29 mouse cellular contexts compared by ENCODE assay signal in genomic region chr13:12064576-12064975, GRCm38 (mm10). TPM values are rescaled to one million over a fixed set of nuclear protein-coding genes. Genes with fewer than 3 reads are reported as not detected.
DNase-seq lines count a peak whose midpoint lies in the region; ATAC-seq and TF ChIP-seq lines count a peak whose summit lies in the region.
"Had no signal": no experiment of that assay in that cellular context is flagged by ENCODE, and none has a peak within 500 bp of the region (broad histone marks: within the 10 kb centered on the region; RNA-seq: fewer than 3 reads in every experiment).

No protein-coding gene starts in this region.

- peaks cover 11% of the 10 kb centered on the region for H3K36me3 ChIP-seq in heart, adult 2 months (ENCODE audit: control insufficient read depth, insufficient read depth, low read length)
- H3K36me3 ChIP-seq in heart, embryonic 16.5 days (ENCODE audit: control insufficient read depth, insufficient read depth): no peaks in the 10 kb centered on the region
- H3K36me3 ChIP-seq in heart, embryonic 11.5 days (ENCODE audit: control insufficient read depth, insufficient read depth, low read length): no peaks in the 10 kb centered on the region
- no peaks in the 10 kb centered on the region for H3K36me3 ChIP-seq in E14TG2a.4 (ENCODE audit: insufficient read depth, low read length)
- H3K36me3 ChIP-seq: embryonic facial prominence, embryonic 13.5 days; G1E; heart, embryonic 15.5 days had no signal

- WGBS in heart, adult 2 months: 60% methylated on average over 4 of the region's 4 CpGs
- 81% methylated on average over 4 of the region's 4 CpGs for WGBS in heart, embryonic 16.5 days
- 79% methylated on average over 4 of the region's 4 CpGs for whole genome bisulfite sequencing in heart, embryonic 11.5 days (ENCODE audit: insufficient replicate concordance)

- H3K9me3 ChIP-seq in heart, embryonic 16.5 days (replicated peaks; ENCODE audit: control insufficient read depth, low read length): no peaks in the 10 kb centered on the region
- no peaks in the 10 kb centered on the region for H3K9me3 ChIP-seq in heart, embryonic 11.5 days (replicated peaks; ENCODE audit: control insufficient read depth, low read length)
- no peaks in the 10 kb centered on the region for H3K9me3 ChIP-seq in E14TG2a.4 (ENCODE audit: low read length)
- H3K9me3 ChIP-seq: embryonic facial prominence, embryonic 13.5 days; G1E; heart, embryonic 15.5 days had no signal

- H3K4me2 ChIP-seq in heart, embryonic 16.5 days (ENCODE audit: low read depth, low read length): no peak overlapping the region
- H3K4me2 ChIP-seq in heart, embryonic 11.5 days: no peak overlapping the region
- H3K4me2 ChIP-seq: embryonic facial prominence, embryonic 13.5 days; heart, embryonic 15.5 days; hindbrain, embryonic 14.5 days had no signal

- intact Hi-C loops in heart, adult 2 months (cut with DNase I): no loop called here

- peaks cover 2% of the 10 kb centered on the region for H3K79me2 ChIP-seq in heart, adult 2 months (replicated peaks; ENCODE audit: control insufficient read depth, insufficient read depth, low read length)

- H3K4me1 ChIP-seq in heart, adult 2 months (ENCODE audit: control insufficient read depth, insufficient read depth, low read length): peaks cover 10% of the 10 kb centered on the region; the same call in 1 of the 2 replicates
- peaks cover 53% of the 10 kb centered on the region for H3K4me1 ChIP-seq in heart, embryonic 16.5 days (ENCODE audit: control insufficient read depth, insufficient read depth, low read length)
- peaks cover 46% of the 10 kb centered on the region for H3K4me1 ChIP-seq in heart, embryonic 11.5 days (ENCODE audit: control insufficient read depth, insufficient read depth, low read length)
- H3K4me1 ChIP-seq in E14TG2a.4 (replicated peaks; ENCODE audit: low read depth, low read length): peaks cover 31% of the 10 kb centered on the region
- H3K4me1 ChIP-seq: embryonic facial prominence, embryonic 13.5 days had no signal

- TF ChIP-seq POLR2A in heart, adult 2 months (IDR thresholded peaks at IDR 0.05; ENCODE audit: insufficient read depth, low read depth, low read length): no peak

- DNase-seq in heart, adult 2 months: no peak
- no peak for DNase-seq in heart, adult 18-20 months
- DNase-seq in neural tube, embryonic 10.5 days (ENCODE audit: extremely low spot score, low spot score): no peak
- DNase-seq: adrenal gland, adult 2 months; adrenal gland, postnatal 14 days; B cell, adult 2 months; cerebellum, adult 11 months; cerebellum, adult 2 months; cerebellum, adult 9-11 months; cerebellum, postnatal 25 days; forebrain, postnatal 0 days; gastrocnemius, adult 2 months; gastrocnemius, postnatal 14 days; heart, postnatal 14 days; heart, postnatal 4 days; kidney, adult 18-20 months had no signal

- no peak for ATAC-seq in heart, embryonic 16.5 days (replicated peaks; ENCODE audit: extremely low read depth, insufficient read depth, low FRiP score)
- ATAC-seq in heart, embryonic 11.5 days (replicated peaks; ENCODE audit: insufficient number of reproducible peaks, low FRiP score, low TSS enrichment): no peak
- no peak for ATAC-seq in megakaryocyte-erythroid progenitor cell, adult 5-6 weeks (replicated peaks; ENCODE audit: low FRiP score, low TSS enrichment, poor library complexity, severe bottlenecking)
- ATAC-seq: forebrain, embryonic 14.5 days; forebrain, postnatal 0 days; hindbrain, postnatal 0 days; inflammation-experienced regulatory T-cells, adult 6 months; intestine, embryonic 16.5 days had no signal

- H3K27me3 ChIP-seq in heart, adult 2 months (ENCODE audit: control insufficient read depth, insufficient read depth, low read length): no peaks in the 10 kb centered on the region
- H3K27me3 ChIP-seq in heart, embryonic 16.5 days (ENCODE audit: control insufficient read depth, insufficient read depth, low read length): no peaks in the 10 kb centered on the region
- no peaks in the 10 kb centered on the region for H3K27me3 ChIP-seq in heart, embryonic 11.5 days (ENCODE audit: control insufficient read depth, insufficient read depth, low read length)
- H3K27me3 ChIP-seq in E14TG2a.4 (ENCODE audit: insufficient read depth, low read length): no peaks in the 10 kb centered on the region
- H3K27me3 ChIP-seq: embryonic facial prominence, embryonic 13.5 days; heart, embryonic 15.5 days had no signal

- TF ChIP-seq CTCF in heart, adult 2 months (IDR thresholded peaks at IDR 0.05): peak; percentile 24; the same call in 1 of the 2 replicates
- no peak for TF ChIP-seq CTCF in E14TG2a.4 (conservative IDR thresholded peaks at IDR 0.05; ENCODE audit: low read length)

- no peak overlapping the region for H3K9ac ChIP-seq in heart, adult 2 months (ENCODE audit: low read depth, low read length)
- H3K9ac ChIP-seq in heart, embryonic 16.5 days (ENCODE audit: low read length): no peak overlapping the region
- no peak overlapping the region for H3K9ac ChIP-seq in heart, embryonic 11.5 days (ENCODE audit: low read depth, low read length)
- H3K9ac ChIP-seq: embryonic facial prominence, embryonic 13.5 days; forebrain, postnatal 0 days; heart, embryonic 15.5 days; hindbrain, embryonic 14.5 days had no signal

- H3K27ac ChIP-seq in heart, adult 2 months: no peak overlapping the region
- 0 out of 2 replicates have a peak overlapping the region, but pooled peaks have one; percentile 7 for H3K27ac ChIP-seq in heart, embryonic 16.5 days (ENCODE audit: low read length)
- H3K27ac ChIP-seq in heart, embryonic 11.5 days (ENCODE audit: low read depth, low read length): no peak overlapping the region
- H3K27ac ChIP-seq: embryonic facial prominence, embryonic 13.5 days; gastrocnemius, adult 2 months; heart, embryonic 15.5 days; hindbrain, embryonic 14.5 days; hindbrain, postnatal 0 days had no signal

- TF ChIP-seq EP300 in heart, adult 2 months (IDR thresholded peaks at IDR 0.05; ENCODE audit: insufficient read depth, low read depth, low read length): no peak

- H3K4me3 ChIP-seq in heart, adult 2 months: no peak overlapping the region
- no peak overlapping the region for H3K4me3 ChIP-seq in heart, embryonic 16.5 days (ENCODE audit: low read length)
- H3K4me3 ChIP-seq in heart, embryonic 11.5 days (ENCODE audit: low read depth, low read length): no peak overlapping the region
- peak overlapping the region; percentile 32; the same call in 1 of the 2 replicates for H3K4me3 ChIP-seq in E14TG2a.4 (replicated peaks; ENCODE audit: low read length)
- H3K4me3 ChIP-seq: embryonic facial prominence, embryonic 13.5 days; gastrocnemius, adult 2 months; heart, embryonic 15.5 days had no signal

RNA-seq across cellular contexts. Expression of gene Ryr2, which starts 42.2 kb away (rescaled TPM):
- 1,000 to 10,000 TPM in 1 of 2 experiments, 100 to 1,000 TPM in 1; 877 to 1,020 TPM for total RNA-seq in heart, adult 2 months (2021)
- polyA plus RNA-seq in heart, adult 2 months (2012; rRNA removed): 127 and 264 TPM in 2 replicates
- 1,000 to 10,000 TPM in 1 of 2 experiments, 100 to 1,000 TPM in 1; 887 to 1,008 TPM for total RNA-seq in heart, adult 18-20 months (2021)
- 31.5 and 33.3 TPM in 2 replicates for polyA plus RNA-seq in heart, embryonic 16.5 days (2015; fragmentation: Nextera tagmentation; extraction: Ambion mirVana)
- polyA plus RNA-seq in heart, embryonic 11.5 days (2014; fragmentation: Nextera tagmentation; extraction: Ambion mirVana): 35.6 and 46.7 TPM in 2 replicates
- not detected in 2 replicates for total RNA-seq in megakaryocyte-erythroid progenitor cell, adult 5-6 weeks (2014; fragmentation: Nextera tagmentation)
- not detected in 2 replicates for total RNA-seq in megakaryocyte-erythroid progenitor cell, adult 5-6 weeks (2017)
- total RNA-seq: common myeloid progenitor, adult 5-6 weeks had no signal
- polyA plus RNA-seq: G1E; inflammation-experienced regulatory T-cells, adult 6 months had no signal

Comparison
In these comparisons a context has a peak if more than half of its experiments do, and no peak if none do; other contexts are left out.
1. RNA of gene Ryr2, which starts 42.2 kb away (total RNA-seq): 877 to 1,020 TPM in heart, adult 2 months and 887 to 1,008 TPM in heart, adult 18-20 months; not detected in megakaryocyte-erythroid progenitor cell, adult 5-6 weeks; every median in the first group is over 100 times any median in the second.